Mouse (Mus musculus): ENCODE data around the gene Evc2.

The Evc2 gene

GRCm38 (mm10) chr5:37365751-37366150 is 27.5 kb downstream of the Evc2 start:
- in situ Hi-C loops (cut with MboI, MseI): no loop called here

GRCm38 (mm10) chr5:37368796-37369195 is 30.5 kb downstream of the Evc2 start:
- in situ Hi-C loops (cut with MboI, MseI): no loop called here

- in situ Hi-C loops (cut with MboI, MseI): no loop called here
Measured at GRCm38 (mm10) chr5:37377376-37377775, 39.1 kb downstream of the Evc2 start.

- in situ Hi-C loops (cut with MboI, MseI): no loop called here
Measured at GRCm38 (mm10) chr5:37380641-37381040, 42.3 kb downstream of the Evc2 start.

- in situ Hi-C loops (cut with MboI, MseI): no loop called here
Measured at GRCm38 (mm10) chr5:37383570-37383969, 45.3 kb downstream of the Evc2 start.

- in situ Hi-C loops (cut with MboI, MseI): no loop called here
Measured at GRCm38 (mm10) chr5:37388646-37389045, 50.3 kb downstream of the Evc2 start.

- in situ Hi-C loops (cut with MboI, MseI): no loop called here
Measured at GRCm38 (mm10) chr5:37389808-37390495, 51.7 kb downstream of the Evc2 start.

- in situ Hi-C loops (cut with MboI, MseI): no loop called here
Measured at GRCm38 (mm10) chr5:37390923-37391322, 52.6 kb downstream of the Evc2 start.

- in situ Hi-C loops (cut with MboI, MseI): no loop called here
Measured at GRCm38 (mm10) chr5:37391901-37392300, 53.6 kb downstream of the Evc2 start.

GRCm38 (mm10) chr5:37395172-37396030 is 57.1 kb downstream of the Evc2 start:
- in situ Hi-C loops (cut with MboI, MseI): no loop called here

GRCm38 (mm10) chr5:37419028-37419427 is 80.7 kb downstream of the Evc2 start:
- in situ Hi-C loops (cut with MboI, MseI): no loop called here

GRCm38 (mm10) chr5:37427210-37427609 is 88.9 kb downstream of the Evc2 start:
- in situ Hi-C loops (cut with MboI, MseI): no loop called here

GRCm38 (mm10) chr5:37435417-37435816 is 97.1 kb downstream of the Evc2 start:
- in situ Hi-C loops (cut with MboI, MseI): no loop called here

GRCm38 (mm10) chr5:37442767-37443166 is 104.5 kb downstream of the Evc2 start:
- in situ Hi-C loops (cut with MboI, MseI): no loop called here

- in situ Hi-C loops (cut with MboI, MseI): no loop called here
Measured at GRCm38 (mm10) chr5:37447546-37447945, 109.2 kb downstream of the Evc2 start.

- in situ Hi-C loops (cut with MboI, MseI): no loop called here
Measured at GRCm38 (mm10) chr5:37456590-37456989, 118.3 kb downstream of the Evc2 start.

- in situ Hi-C loops (cut with MboI, MseI): no loop called here
Measured at GRCm38 (mm10) chr5:37457191-37457590, 118.9 kb downstream of the Evc2 start.

GRCm38 (mm10) chr5:37457831-37458230 is 119.5 kb downstream of the Evc2 start:
- in situ Hi-C loops (cut with MboI, MseI): no loop called here

- in situ Hi-C loops (cut with MboI, MseI): no loop called here
Measured at GRCm38 (mm10) chr5:37458236-37458635, 119.9 kb downstream of the Evc2 start.

- in situ Hi-C loops (cut with MboI, MseI): no loop called here
Measured at GRCm38 (mm10) chr5:37465461-37465860, 127.2 kb downstream of the Evc2 start.

- in situ Hi-C loops (cut with MboI, MseI): no loop called here
Measured at GRCm38 (mm10) chr5:37467646-37468045, 129.3 kb downstream of the Evc2 start.

- in situ Hi-C loops (cut with MboI, MseI): no loop called here
Measured at GRCm38 (mm10) chr5:37469031-37469430, 130.7 kb downstream of the Evc2 start.

- in situ Hi-C loops (cut with MboI, MseI): no loop called here
Measured at GRCm38 (mm10) chr5:37471584-37471983, 133.3 kb downstream of the Evc2 start.

All from T-helper 1 cell (primary cell).